Mouse (Mus musculus): Measurements from ENCODE around the gene Piezo1.

GRCm38 (mm10) chr8:122537033-122537432 is 14.1 kb downstream of the Piezo1 start:
- TF ChIP-seq CTCF (IDR thresholded peaks at IDR 0.05; ENCODE audit: low read depth) = no peak
- TF ChIP-seq EP300 (optimal IDR thresholded peaks at IDR 0.05) = peak; percentile 26
